ENCODE assay signal across 8 mouse cellular contexts in genomic region chr1:66701576-66701940, GRCm38 (mm10). TPM values are rescaled to one million over a fixed set of nuclear protein-coding genes. Genes with fewer than 3 reads are reported as not detected.
DNase-seq lines count a peak whose midpoint lies in the region; ATAC-seq and TF ChIP-seq lines count a peak whose summit lies in the region.

No protein-coding gene starts in this region.

- no peak overlapping the region for H3K27ac ChIP-seq in kidney, postnatal 0 days
- H3K27ac ChIP-seq in embryonic facial prominence, embryonic 15.5 days (replicated peaks), result no peak overlapping the region
- peak overlapping the region; percentile 82; the same call in 1 of the 2 replicates for H3K27ac ChIP-seq in limb, embryonic 15.5 days
- no peak overlapping the region for H3K27ac ChIP-seq in neural tube, embryonic 14.5 days (ENCODE audit: low read depth, low read length)

- no peaks in the 10 kb centered on the region for H3K9me3 ChIP-seq in kidney, postnatal 0 days (replicated peaks; ENCODE audit: low read length)
- no peaks in the 10 kb centered on the region for H3K9me3 ChIP-seq in embryonic facial prominence, embryonic 15.5 days (replicated peaks)
- no peaks in the 10 kb centered on the region for H3K9me3 ChIP-seq in limb, embryonic 15.5 days
- no peaks in the 10 kb centered on the region for H3K9me3 ChIP-seq in neural tube, embryonic 14.5 days (ENCODE audit: control insufficient read depth, low read length)

- no peaks in the 10 kb centered on the region for H3K27me3 ChIP-seq in kidney, postnatal 0 days (ENCODE audit: insufficient read depth, low read length)
- no peaks in the 10 kb centered on the region for H3K27me3 ChIP-seq in embryonic facial prominence, embryonic 15.5 days
- H3K27me3 ChIP-seq in limb, embryonic 15.5 days, result no peaks in the 10 kb centered on the region
- no peaks in the 10 kb centered on the region for H3K27me3 ChIP-seq in neural tube, embryonic 14.5 days (ENCODE audit: control insufficient read depth, insufficient read depth, low read length)

- H3K4me2 ChIP-seq in kidney, postnatal 0 days (ENCODE audit: low read length), result peak overlapping the region; percentile 76
- H3K4me2 ChIP-seq in embryonic facial prominence, embryonic 15.5 days (replicated peaks), result peak overlapping the region; percentile 56
- peak overlapping the region; percentile 55 for H3K4me2 ChIP-seq in limb, embryonic 15.5 days
- H3K4me2 ChIP-seq in neural tube, embryonic 14.5 days (ENCODE audit: low read depth, low read length), result peak overlapping the region; percentile 69

- no peak for DNase-seq in kidney, postnatal 0 days (ENCODE audit: low spot score)
- DNase-seq in kidney, postnatal 25 days, result no peak
- no peak for DNase-seq in layer of hippocampus, adult 18-20 months (ENCODE audit: low spot score in 2 of 2)
- DNase-seq in urinary bladder, postnatal 36 days (ENCODE audit: low spot score in 2 of 2), result no peak
- no peak for DNase-seq in gastrocnemius, postnatal 10 days

- peak overlapping the region; percentile 87 for H3K4me3 ChIP-seq in kidney, postnatal 0 days (replicated peaks; ENCODE audit: low read depth, low read length)
- peak overlapping the region; percentile 88 for H3K4me3 ChIP-seq in embryonic facial prominence, embryonic 15.5 days (replicated peaks)
- H3K4me3 ChIP-seq in limb, embryonic 15.5 days, result peak overlapping the region; percentile 89
- peak overlapping the region; percentile 86 for H3K4me3 ChIP-seq in neural tube, embryonic 14.5 days (ENCODE audit: low read depth, low read length)

- H3K36me3 ChIP-seq in kidney, postnatal 0 days (ENCODE audit: insufficient read depth, low read length), result no peaks in the 10 kb centered on the region
- 0 out of 2 replicates have a peak, but pooled peaks cover 2% of the 10 kb centered on the region for H3K36me3 ChIP-seq in embryonic facial prominence, embryonic 15.5 days
- peaks cover 3% of the 10 kb centered on the region for H3K36me3 ChIP-seq in limb, embryonic 15.5 days
- H3K36me3 ChIP-seq in neural tube, embryonic 14.5 days (ENCODE audit: control insufficient read depth, insufficient read depth, low read length), result no peaks in the 10 kb centered on the region

- no peaks in the 10 kb centered on the region for H3K4me1 ChIP-seq in kidney, postnatal 0 days (replicated peaks; ENCODE audit: insufficient read depth, low read length)
- peaks cover 5% of the 10 kb centered on the region; the same call in 1 of the 2 replicates for H3K4me1 ChIP-seq in embryonic facial prominence, embryonic 15.5 days
- H3K4me1 ChIP-seq in limb, embryonic 15.5 days, result peaks cover 5% of the 10 kb centered on the region; the same call in 1 of the 2 replicates
- H3K4me1 ChIP-seq in neural tube, embryonic 14.5 days (ENCODE audit: control insufficient read depth, insufficient read depth, low read length), result peaks cover 17% of the 10 kb centered on the region; the same call in 1 of the 2 replicates

- peak overlapping the region; percentile 84 for H3K9ac ChIP-seq in kidney, postnatal 0 days (ENCODE audit: low read depth, low read length)
- H3K9ac ChIP-seq in embryonic facial prominence, embryonic 15.5 days, result peak overlapping the region; percentile 59
- H3K9ac ChIP-seq in limb, embryonic 15.5 days, result peak overlapping the region; percentile 80
- peak overlapping the region; percentile 75 for H3K9ac ChIP-seq in neural tube, embryonic 14.5 days (replicated peaks; ENCODE audit: low read depth, low read length)

- TF ChIP-seq CTCF in kidney, postnatal 0 days (IDR thresholded peaks at IDR 0.05; ENCODE audit: low read depth), result no peak

- no peak for ATAC-seq in kidney, postnatal 0 days (replicated peaks; ENCODE audit: low FRiP score, low read depth)
- no peak for ATAC-seq in embryonic facial prominence, embryonic 15.5 days (ENCODE audit: insufficient number of reproducible peaks, low FRiP score, low TSS enrichment, low read depth)
- no peak for ATAC-seq in limb, embryonic 15.5 days (ENCODE audit: insufficient number of reproducible peaks, low FRiP score, low TSS enrichment, low read depth)
- ATAC-seq in neural tube, embryonic 14.5 days (ENCODE audit: low read depth), result no peak

- 20% methylated on average over 2 of the region's 2 CpGs for WGBS in kidney, postnatal 0 days
- WGBS in embryonic facial prominence, embryonic 15.5 days, result 32% methylated on average over 2 of the region's 2 CpGs
- 24% methylated on average over 2 of the region's 2 CpGs for WGBS in limb, embryonic 15.5 days
- WGBS in neural tube, embryonic 14.5 days, result 36% methylated on average over 2 of the region's 2 CpGs

RNA-seq across cellular contexts. Expression of gene Rpe, which starts 0.9 kb away (rescaled TPM):
- 38.7 and 42.3 TPM in 2 replicates for polyA plus RNA-seq in kidney, postnatal 0 days (2015; fragmentation: Nextera tagmentation; extraction: Ambion mirVana)
- 42.6 and 46.3 TPM in 2 replicates for polyA plus RNA-seq in embryonic facial prominence, embryonic 15.5 days (2015; fragmentation: Nextera tagmentation; extraction: Ambion mirVana)
- polyA plus RNA-seq in limb, embryonic 15.5 days (2015; fragmentation: Nextera tagmentation; extraction: Ambion mirVana), result 40.4 and 45.9 TPM in 2 replicates
- 40.8 and 45.4 TPM in 2 replicates for polyA plus RNA-seq in neural tube, embryonic 14.5 days (2014; fragmentation: Nextera tagmentation; extraction: Ambion mirVana)
- 10 to 100 TPM; 38.1 to 38.3 TPM for total RNA-seq in layer of hippocampus, adult 18-20 months (2021)
- 10 to 100 TPM; 10.2 to 13.4 TPM for total RNA-seq in gastrocnemius, postnatal 10 days (2021)
